Mouse (Mus musculus) CD4-positive, CD25-positive, alpha-beta regulatory T cell (primary cell): ENCODE measurements around the gene Spata6. TPM values are rescaled to one million over a fixed set of nuclear protein-coding genes. Genes with fewer than 3 reads are reported as not detected.

Experiments
- polyA plus RNA-seq: library from polyadenylated mRNA; unstranded; fragments of 100-300 nt; shearing (Covaris generic); gene quantifications from one replicate; pipeline ENCODE4 v1.2.1, GENCODE M21; 2017

The Spata6 gene
- polyA plus RNA-seq: 42.2 TPM

GRCm38 (mm10) chr4:111719776-111720661 lies at the start of gene Spata6:
TSS of gene Spata6 (plus strand) at chr4:111719984.

Other genes starting within 250 kb of the Spata6 start
- 0.16 TPM for gene Slc5a9, start 182.9 kb downstream of the Spata6 start, polyA plus RNA-seq
- gene Skint8, start 199.4 kb downstream of the Spata6 start, polyA plus RNA-seq: not detected